Mouse (Mus musculus) CD4-positive, CD25-positive, alpha-beta regulatory T cell, adult 4 months (primary cell): ENCODE results near the gene Cwf19l2. TPM values are rescaled to one million over a fixed set of nuclear protein-coding genes. Genes with fewer than 3 reads are reported as not detected.
"Not testable (repeated sequence)": the region's sequence is repeated elsewhere in the genome, so short reads cannot be mapped to it uniquely, and the experiment has no call there.

Experiments
- ATAC-seq: one replicate; pipeline ENCODE4 v1.8.0; 2017
- polyA plus RNA-seq, 2 experiments: library from polyadenylated mRNA; unstranded; fragments of 100-300 nt; shearing (Covaris generic); gene quantifications; one replicate each; pipeline ENCODE4 v1.2.1; 2017

Cwf19l2 gene
- polyA plus RNA-seq, result 10 to 100 TPM; 30.6 to 31.0 TPM

DNA sequence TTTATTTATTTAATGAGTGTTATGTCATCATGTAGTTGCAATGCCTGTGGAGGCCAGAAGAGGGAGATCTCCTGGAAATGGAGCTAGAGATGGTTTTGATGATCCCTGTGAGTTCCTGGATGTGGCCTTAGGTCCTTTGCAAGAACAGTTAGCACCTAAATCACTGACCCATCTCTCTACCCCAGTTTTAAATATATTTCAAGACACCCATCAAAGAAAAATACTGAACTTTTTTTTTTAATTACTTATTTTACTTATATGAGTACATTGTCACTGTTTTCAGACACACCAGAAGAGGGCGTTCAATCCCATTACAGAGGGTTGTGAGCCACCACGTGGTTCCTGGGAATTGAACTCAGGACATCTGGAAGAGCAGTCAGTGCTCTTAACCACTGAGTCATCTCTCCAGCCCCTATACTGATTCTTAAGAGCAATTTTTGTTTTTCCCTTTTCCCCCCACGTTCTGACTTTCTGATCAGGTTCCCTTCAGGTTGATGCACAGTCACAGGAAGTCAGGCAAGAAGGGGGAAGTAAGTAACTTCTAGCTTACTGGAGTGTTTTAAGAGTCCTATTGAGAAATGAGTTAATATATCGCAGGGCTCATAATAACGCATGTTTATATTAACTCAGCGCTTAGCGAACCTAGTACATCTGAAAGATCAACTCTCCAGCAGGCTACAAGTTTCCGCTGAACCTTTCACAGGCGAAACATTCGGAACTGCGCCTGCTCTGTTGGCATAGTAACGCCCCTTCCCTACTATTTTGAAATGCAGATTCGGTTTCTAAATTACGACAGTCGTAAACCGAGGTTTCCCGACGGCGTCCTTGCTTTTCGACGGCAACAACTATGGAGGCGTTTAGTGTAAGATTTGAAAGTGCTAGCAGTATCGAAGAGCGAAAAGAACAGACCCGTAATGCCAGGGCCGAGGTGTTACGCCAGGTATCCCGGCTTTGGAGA is at the start of gene Cwf19l2:
TSS of gene Cwf19l2 (plus strand) at position 342 of the 958 bp plus-strand sequence.
- peak; percentile 85 for ATAC-seq

- not testable (repeated sequence) for ATAC-seq
These were observed 27.1 kb upstream of the Cwf19l2 start for GRCm38 (mm10) chr9:3376323-3376722.

DNA sequence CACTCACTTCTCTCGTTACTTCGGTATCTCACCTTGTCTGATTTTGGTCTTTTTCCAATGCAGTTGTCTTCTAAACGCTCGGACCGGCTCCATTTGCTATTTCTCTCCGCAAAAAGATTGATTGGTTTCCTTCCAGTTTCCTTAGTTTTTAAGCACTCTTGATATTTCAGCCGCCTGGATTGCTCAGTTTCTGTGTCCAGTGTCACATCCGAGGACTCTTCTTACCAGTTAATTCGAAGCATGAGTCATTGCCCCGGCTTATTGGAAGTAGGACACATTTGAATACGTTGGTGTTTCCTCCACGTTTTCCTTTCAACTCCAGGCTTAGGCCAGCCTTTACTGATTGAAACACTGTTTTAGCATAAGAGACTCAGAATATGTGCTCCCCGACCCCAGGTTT is 980 bp downstream of the Cwf19l2 start:
- ATAC-seq, result no peak

- ATAC-seq, result not testable (repeated sequence)
These were observed 36.3 kb downstream of the Cwf19l2 start for GRCm38 (mm10) chr9:3439555-3440300.

DNA sequence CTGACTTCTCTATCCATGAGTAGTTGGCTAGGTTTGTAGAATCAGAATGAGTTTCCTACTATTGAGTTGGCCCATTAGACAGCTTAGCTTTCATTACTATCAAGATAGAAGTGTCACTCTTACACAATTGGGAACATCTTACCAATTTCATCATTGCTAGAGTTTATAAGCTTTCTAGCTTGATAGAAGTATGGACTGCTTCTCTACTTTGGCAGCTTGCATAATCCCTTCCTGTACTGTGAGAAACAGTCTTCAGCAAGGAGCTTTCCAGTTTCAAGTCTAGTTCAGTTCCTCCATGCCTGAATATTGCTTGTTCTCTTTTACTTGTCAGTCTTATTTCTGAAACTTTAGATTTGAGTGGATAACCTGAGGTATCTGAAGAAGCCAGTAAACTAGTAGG is 68.5 kb downstream of the Cwf19l2 start:
- ATAC-seq, result no peak

DNA sequence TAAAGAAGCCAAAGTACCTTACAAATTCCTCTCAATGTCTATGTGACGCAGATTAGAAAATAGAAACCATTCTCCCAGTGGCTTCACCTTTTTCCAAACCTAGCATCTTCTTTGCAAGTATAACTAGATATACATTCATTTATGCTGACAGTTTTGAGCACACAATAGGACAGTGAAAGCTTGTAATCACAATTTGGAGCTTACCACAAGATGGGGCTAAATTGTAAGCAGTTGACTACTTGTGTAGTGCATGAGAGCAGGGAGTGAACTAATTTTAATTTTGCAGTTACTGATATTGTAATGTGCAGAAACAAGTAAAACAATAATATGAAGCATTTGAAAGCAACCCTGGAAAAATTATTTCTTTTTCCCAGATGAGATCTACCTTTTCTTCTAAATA is 115.3 kb downstream of the Cwf19l2 start:
- no peak for ATAC-seq

DNA sequence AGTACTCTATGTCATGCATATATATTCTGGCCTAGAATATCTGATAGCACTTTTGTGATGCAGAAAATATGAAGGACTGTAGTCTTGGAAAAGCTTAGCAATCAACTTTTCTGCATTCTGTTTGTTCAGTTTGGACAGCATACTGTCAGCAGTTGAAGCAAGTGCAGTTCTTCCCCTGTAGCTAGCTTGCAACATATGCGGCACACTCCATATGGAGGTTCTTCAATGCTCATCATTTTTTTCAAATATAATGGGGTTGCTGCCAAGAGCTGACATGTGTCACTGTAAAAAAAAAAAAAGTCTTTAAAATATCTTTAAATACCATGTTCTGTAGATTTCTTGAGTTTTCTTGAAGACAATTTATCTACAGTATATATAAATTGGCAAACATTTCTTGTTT is 115.8 kb downstream of the Cwf19l2 start:
- no peak for ATAC-seq

DNA sequence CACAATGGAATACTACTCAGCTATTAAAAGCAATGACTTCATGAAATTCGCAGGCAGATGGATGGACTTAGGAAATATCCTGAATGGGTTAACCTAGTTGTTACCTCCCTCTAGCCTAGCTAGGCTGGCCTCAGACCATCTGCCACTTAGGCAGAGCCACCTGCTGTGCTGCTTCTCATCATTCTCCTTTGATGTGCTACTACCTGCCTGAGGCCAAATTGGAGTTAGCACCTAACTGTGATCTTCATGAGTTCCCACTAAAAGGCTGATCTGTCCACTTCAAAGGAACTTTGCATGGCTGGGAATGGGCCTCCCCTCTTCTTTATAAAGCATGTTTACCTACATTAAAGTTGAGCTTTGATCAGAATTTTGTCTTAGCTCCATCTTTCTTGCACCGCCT is 117.6 kb downstream of the Cwf19l2 start:
- ATAC-seq, result no peak

Other genes starting within 250 kb of the Cwf19l2 start
- 10 to 100 TPM; 24.1 to 33.1 TPM for gene Alkbh8, start 68.5 kb upstream of the Cwf19l2 start, polyA plus RNA-seq
- not detected for gene Gucy1a2, start 129.2 kb downstream of the Cwf19l2 start, polyA plus RNA-seq